Mouse (Mus musculus): Measurements from ENCODE around the gene Dhx34. TPM values are rescaled to one million over a fixed set of nuclear protein-coding genes. Genes with fewer than 3 reads are reported as not detected.

The Dhx34 gene
- polyA plus RNA-seq, 1 experiment from 2014 or later, result 14.5 TPM

GRCm38 (mm10) chr7:16245958-16246357 is 24.1 kb upstream of the Dhx34 start:
- Histone ChIP-seq H3K27me3 (no peaks in the 10 kb centered on the region), H3K4me3 (no peak overlapping the region), H3K4me2 (replicated peaks) (no peak overlapping the region), H3K27ac (no peak overlapping the region), H3K9me3 (no peaks in the 10 kb centered on the region), H3K9ac (no peak overlapping the region), H3K4me1 (no peaks in the 10 kb centered on the region), H3K36me3 (no peaks in the 10 kb centered on the region)
- ATAC-seq (ENCODE audit: low FRiP score, low read depth), result no peak
- 50% methylated on average over 1 of the region's 4 CpGs for WGBS

GRCm38 (mm10) chr7:16244067-16244466 is 22.2 kb upstream of the Dhx34 start, which contains the start of gene C5ar2:
Gene C5ar2 (minus strand): TSS chr7:16244154.
- no peak for ATAC-seq (ENCODE audit: low FRiP score, low read depth)
- Histone ChIP-seq H3K4me1 (no peaks in the 10 kb centered on the region), H3K36me3 (no peaks in the 10 kb centered on the region), H3K4me3 (no peak within 1 kb of the TSS), H3K9me3 (no peaks in the 10 kb centered on the region), H3K9ac (no peak within 1 kb of the TSS), H3K27me3 (no peaks in the 10 kb centered on the region), H3K4me2 (replicated peaks) (no peak within 1 kb of the TSS), H3K27ac (no peak within 1 kb of the TSS)
- WGBS, result 67% methylated on average over 5 of the region's 5 CpGs

GRCm38 (mm10) chr7:16242198-16242597 is 20.4 kb upstream of the Dhx34 start:
- WGBS, result 78% methylated on average over 6 of the region's 6 CpGs

GRCm38 (mm10) chr7:16241787-16242186 is 19.9 kb upstream of the Dhx34 start:
- no peaks in the 10 kb centered on the region for H3K9me3 ChIP-seq
- WGBS, result 52% methylated on average over 11 of the region's 11 CpGs
- no peaks in the 10 kb centered on the region for H3K27me3 ChIP-seq
- no peak for ATAC-seq (ENCODE audit: low FRiP score, low read depth)
- H3K9ac ChIP-seq, result no peak overlapping the region
- H3K36me3 ChIP-seq, result no peaks in the 10 kb centered on the region
- no peak overlapping the region for H3K27ac ChIP-seq
- H3K4me2 ChIP-seq (replicated peaks), result no peak overlapping the region
- H3K4me1 ChIP-seq, result no peaks in the 10 kb centered on the region
- H3K4me3 ChIP-seq, result no peak overlapping the region

More at GRCm38 (mm10) chr7:16242198-16242597, 20.4 kb upstream of the Dhx34 start:
- Histone ChIP-seq H3K36me3 (no peaks in the 10 kb centered on the region), H3K9ac (no peak overlapping the region), H3K27me3 (no peaks in the 10 kb centered on the region), H3K9me3 (no peaks in the 10 kb centered on the region), H3K27ac (no peak overlapping the region), H3K4me3 (no peak overlapping the region), H3K4me2 (replicated peaks) (no peak overlapping the region), H3K4me1 (no peaks in the 10 kb centered on the region)
- ATAC-seq (ENCODE audit: low FRiP score, low read depth), result no peak

GRCm38 (mm10) chr7:16240978-16241303 is 19.1 kb upstream of the Dhx34 start:
- no peak overlapping the region for H3K4me2 ChIP-seq (replicated peaks)
- H3K9me3 ChIP-seq, result no peaks in the 10 kb centered on the region
- H3K9ac ChIP-seq, result no peak overlapping the region
- no peaks in the 10 kb centered on the region for H3K27me3 ChIP-seq
- no peak for ATAC-seq (ENCODE audit: low FRiP score, low read depth)
- WGBS, result 79% methylated on average over 1 of the region's 1 CpGs
- H3K27ac ChIP-seq, result no peak overlapping the region
- no peaks in the 10 kb centered on the region for H3K36me3 ChIP-seq
- no peak overlapping the region for H3K4me3 ChIP-seq
- no peaks in the 10 kb centered on the region for H3K4me1 ChIP-seq

- H3K36me3 ChIP-seq, result no peaks in the 10 kb centered on the region
- 74% methylated on average over 7 of the region's 7 CpGs for WGBS
- no peak overlapping the region for H3K27ac ChIP-seq
- no peaks in the 10 kb centered on the region for H3K27me3 ChIP-seq
- H3K9me3 ChIP-seq, result no peaks in the 10 kb centered on the region
- no peak overlapping the region for H3K9ac ChIP-seq
- no peak for ATAC-seq (ENCODE audit: low FRiP score, low read depth)
- no peak overlapping the region for H3K4me2 ChIP-seq (replicated peaks)
- no peak overlapping the region for H3K4me3 ChIP-seq
- no peaks in the 10 kb centered on the region for H3K4me1 ChIP-seq
Observed at GRCm38 (mm10) chr7:16240281-16240977, 18.6 kb upstream of the Dhx34 start.

GRCm38 (mm10) chr7:16239554-16239997 is 17.7 kb upstream of the Dhx34 start:
- H3K4me2 ChIP-seq (replicated peaks), result no peak overlapping the region
- ATAC-seq (ENCODE audit: low FRiP score, low read depth), result no peak
- H3K4me3 ChIP-seq, result no peak overlapping the region
- no peaks in the 10 kb centered on the region for H3K36me3 ChIP-seq
- no peaks in the 10 kb centered on the region for H3K27me3 ChIP-seq
- 60% methylated on average over 9 of the region's 9 CpGs for WGBS
- no peak overlapping the region for H3K9ac ChIP-seq
- H3K9me3 ChIP-seq, result no peaks in the 10 kb centered on the region
- H3K27ac ChIP-seq, result no peak overlapping the region
- no peaks in the 10 kb centered on the region for H3K4me1 ChIP-seq

- Histone ChIP-seq H3K27me3 (no peaks in the 10 kb centered on the region), H3K27ac (no peak overlapping the region), H3K36me3 (no peaks in the 10 kb centered on the region), H3K9me3 (peaks cover 14% of the 10 kb centered on the region; the same call in 1 of the 2 replicates), H3K4me2 (replicated peaks) (no peak overlapping the region), H3K4me3 (no peak overlapping the region), H3K9ac (no peak overlapping the region; the same call in 1 of the 2 replicates), H3K4me1 (peaks cover 5% of the 10 kb centered on the region)
- 30% methylated on average over 5 of the region's 5 CpGs for WGBS
- no peak for ATAC-seq (ENCODE audit: low FRiP score, low read depth)
Observed at GRCm38 (mm10) chr7:16229869-16230268, 8.0 kb upstream of the Dhx34 start.

- no peak overlapping the region for H3K4me2 ChIP-seq (replicated peaks)
- H3K27me3 ChIP-seq, result no peaks in the 10 kb centered on the region
- H3K4me1 ChIP-seq, result no peaks in the 10 kb centered on the region
- peaks cover 93% of the 10 kb centered on the region for H3K36me3 ChIP-seq
- no peaks in the 10 kb centered on the region for H3K9me3 ChIP-seq
- H3K9ac ChIP-seq, result no peak overlapping the region
- no peak overlapping the region for H3K4me3 ChIP-seq
- WGBS, result 90% methylated on average over 9 of the region's 9 CpGs
- ATAC-seq (ENCODE audit: low FRiP score, low read depth), result no peak
- H3K27ac ChIP-seq, result no peak overlapping the region
Observed at GRCm38 (mm10) chr7:16213986-16214385, 7.9 kb downstream of the Dhx34 start.

GRCm38 (mm10) chr7:16213196-16213595 is 8.6 kb downstream of the Dhx34 start:
- Histone ChIP-seq H3K4me2 (replicated peaks) (no peak overlapping the region), H3K27ac (no peak overlapping the region), H3K36me3 (peaks cover 92% of the 10 kb centered on the region), H3K9ac (no peak overlapping the region), H3K4me3 (no peak overlapping the region), H3K4me1 (no peaks in the 10 kb centered on the region), H3K9me3 (no peaks in the 10 kb centered on the region), H3K27me3 (no peaks in the 10 kb centered on the region)
- WGBS, result 92% methylated on average over 6 of the region's 6 CpGs
- no peak for ATAC-seq (ENCODE audit: low FRiP score, low read depth)

GRCm38 (mm10) chr7:16210862-16211365 is 10.9 kb downstream of the Dhx34 start:
- 70% methylated on average over 12 of the region's 12 CpGs for WGBS
- no peaks in the 10 kb centered on the region for H3K4me1 ChIP-seq
- no peak overlapping the region for H3K27ac ChIP-seq
- no peak overlapping the region for H3K4me3 ChIP-seq
- no peaks in the 10 kb centered on the region for H3K9me3 ChIP-seq
- H3K27me3 ChIP-seq, result no peaks in the 10 kb centered on the region
- no peak overlapping the region for H3K4me2 ChIP-seq (replicated peaks)
- peaks cover 86% of the 10 kb centered on the region for H3K36me3 ChIP-seq
- no peak overlapping the region for H3K9ac ChIP-seq
- no peak for ATAC-seq (ENCODE audit: low FRiP score, low read depth)

GRCm38 (mm10) chr7:16208781-16209665 is 12.8 kb downstream of the Dhx34 start:
- Histone ChIP-seq H3K36me3 (peaks cover 86% of the 10 kb centered on the region), H3K4me1 (no peaks in the 10 kb centered on the region), H3K27ac (no peak overlapping the region), H3K9ac (no peak overlapping the region), H3K9me3 (no peaks in the 10 kb centered on the region), H3K4me3 (no peak overlapping the region), H3K27me3 (no peaks in the 10 kb centered on the region), H3K4me2 (replicated peaks) (no peak overlapping the region)
- no peak for ATAC-seq (ENCODE audit: low FRiP score, low read depth)
- WGBS, result 87% methylated on average over 21 of the region's 21 CpGs

Data from limb, embryonic 13.5 days (tissue).